Mouse (Mus musculus): ENCODE results near the gene Myrip.

DNA sequence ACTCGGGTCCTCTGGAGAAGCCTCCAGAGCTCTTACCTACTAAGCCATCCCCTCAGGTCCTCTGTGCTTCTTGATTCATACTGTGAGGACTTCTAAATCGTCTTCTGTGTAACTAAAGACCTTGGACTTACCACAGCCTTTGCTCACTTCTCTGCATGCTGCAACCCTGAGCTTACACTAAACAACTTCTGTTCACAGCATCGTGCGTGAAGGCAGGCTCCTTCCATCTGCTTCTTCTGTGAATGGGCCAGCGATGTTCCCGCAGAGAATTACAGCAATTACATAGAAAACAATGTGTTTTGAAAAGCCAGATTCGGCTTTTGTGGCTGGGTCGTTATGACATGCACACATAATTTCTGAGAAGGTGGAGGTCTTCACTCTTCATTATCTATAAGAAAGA is 181.8 kb downstream of the Myrip start:
- TF ChIP-seq CTCF (IDR thresholded peaks at IDR 0.05; ENCODE audit: control insufficient read depth, insufficient read depth, insufficient replicate concordance, low read depth, low read length) (no peak), POLR2A (IDR thresholded peaks at IDR 0.05; ENCODE audit: control insufficient read depth, low read depth, low read length) (no peak)
